Mouse (Mus musculus) cortical plate, adult 2 months (tissue): Measurements from ENCODE around the gene Defb19.

ENCODE experiments used
- CTCF ChIP-seq: fragments of 200-500 bp; IDR thresholded peaks from 2 replicates; pipeline ENCODE4 v1.5.1; 2011; ENCODE audit warnings: mild to moderate bottlenecking, control low read depth, low read length; ENCODE audit not compliant: insufficient read depth; ENCODE audit errors: extremely low read depth
- POLR2A ChIP-seq: fragments of 200-500 bp; IDR thresholded peaks from 2 replicates; pipeline ENCODE4 v1.6.1; 2011; ENCODE audit warnings: mild to moderate bottlenecking, low read length, control low read depth; ENCODE audit not compliant: insufficient read depth; ENCODE audit errors: extremely low read depth

GRCm38 (mm10) chr2:152620367-152621134 is 40.4 kb upstream of the Defb19 start:
- no peak for TF ChIP-seq CTCF
- no peak for TF ChIP-seq POLR2A
